Mouse (Mus musculus): ENCODE results near the gene Morn3. TPM values are rescaled to one million over a fixed set of nuclear protein-coding genes. Genes with fewer than 3 reads are reported as not detected.
A peak's percentile ranks its signal among the peaks of the same experiment; 100 is the strongest.

Gene Morn3
- polyA plus RNA-seq, 2 experiments, result not detected

DNA sequence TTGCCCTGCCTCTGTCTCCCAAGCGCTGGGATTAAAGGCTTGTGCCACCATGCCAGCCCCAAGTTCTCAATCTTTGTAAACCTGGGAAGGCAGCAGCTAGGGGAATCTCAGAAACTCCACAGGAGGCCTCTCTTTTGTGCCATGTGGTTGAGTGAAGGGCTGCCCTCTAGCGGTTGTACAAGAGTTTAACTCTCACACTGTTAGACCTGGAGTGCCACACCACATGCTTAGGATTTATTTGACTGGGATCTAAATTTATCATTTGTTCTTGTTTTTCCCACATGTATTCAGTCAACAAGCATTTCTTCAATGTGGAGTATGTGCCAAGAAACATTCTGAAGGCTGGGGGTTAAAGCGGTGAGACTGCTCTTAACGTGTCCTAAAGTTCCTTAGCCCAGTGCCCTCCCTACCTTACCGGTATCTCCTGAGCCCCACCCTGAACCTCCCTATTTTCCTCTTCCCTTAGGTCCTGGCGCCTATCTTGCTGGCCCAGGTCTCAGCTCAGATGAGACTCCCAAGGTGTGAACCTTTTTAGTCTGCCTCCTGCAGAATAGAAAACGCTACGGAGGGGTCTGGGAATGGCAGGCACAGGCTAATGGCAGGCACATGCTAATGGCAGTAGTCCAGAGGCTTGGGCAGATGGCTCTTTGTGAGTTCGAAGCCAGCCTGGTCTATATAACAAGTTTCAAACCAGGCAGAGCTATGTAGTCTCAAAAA lies 33.1 kb downstream of the Morn3 start:
- H3K4me3 ChIP-seq (ENCODE audit: insufficient read depth in 1 of 2, low read depth in 2 of 2, low read length in 2 of 2), result no peak overlapping the region
- WGBS (ENCODE audit: insufficient replicate concordance), result 34% methylated on average over 9 of the region's 9 CpGs

DNA sequence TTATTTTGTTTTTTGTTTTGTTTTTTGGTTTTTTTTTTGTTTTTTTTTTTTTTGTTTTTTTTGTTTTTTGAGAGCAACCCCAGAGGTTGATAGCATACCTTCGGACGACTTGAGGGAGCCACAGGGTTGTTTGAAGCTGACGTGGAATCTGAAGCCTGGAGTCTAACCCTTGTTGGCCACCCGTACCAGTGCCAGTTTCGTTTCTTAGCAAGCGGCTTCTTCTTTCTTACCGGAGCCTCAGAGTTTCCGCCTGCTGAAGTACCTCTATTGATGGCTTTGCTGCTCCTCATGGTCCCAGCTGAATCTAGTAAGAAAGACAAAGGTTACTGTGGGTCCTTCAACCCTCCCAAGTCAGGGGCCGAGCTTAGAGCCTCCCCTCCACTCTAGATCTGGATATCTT lies 35.1 kb downstream of the Morn3 start:
- no peak for ATAC-seq (ENCODE audit: insufficient read depth)
- H3K36me3 ChIP-seq (replicated peaks; ENCODE audit: control insufficient read depth, insufficient read depth, low read depth), result no peaks in the 10 kb centered on the region
- 84% methylated on average over 9 of the region's 9 CpGs for WGBS (ENCODE audit: insufficient replicate concordance)
- no peaks in the 10 kb centered on the region for H3K9me3 ChIP-seq (ENCODE audit: control insufficient read depth, low read length)
- H3K27ac ChIP-seq, result no peak overlapping the region
- no peak overlapping the region for H3K9ac ChIP-seq (replicated peaks)
- H3K27me3 ChIP-seq (ENCODE audit: control insufficient read depth, insufficient read depth, low read length), result no peaks in the 10 kb centered on the region; the same call in 1 of the 2 replicates
- no peak overlapping the region for H3K4me2 ChIP-seq (ENCODE audit: low read depth)
- no peak for TF ChIP-seq CTCF (IDR thresholded peaks at IDR 0.05; ENCODE audit: low read depth)
- no peak for TF ChIP-seq EP300 (IDR thresholded peaks at IDR 0.05; ENCODE audit: low read depth)
- no peak overlapping the region for H3K4me3 ChIP-seq (ENCODE audit: insufficient read depth in 1 of 2, low read depth in 2 of 2, low read length in 2 of 2)
- DNase-seq (ENCODE audit: low read depth in 3 of 3, low spot score in 3 of 3), result no peak
- H3K4me1 ChIP-seq (replicated peaks; ENCODE audit: control insufficient read depth in 2 of 2, insufficient read depth in 2 of 2, low read length in 1 of 2), result peaks cover 17 to 18% of the 10 kb centered on the region in 2 experiments

More for the DNA sequence above, 33.1 kb downstream of the Morn3 start:
- ATAC-seq (ENCODE audit: insufficient read depth) (no peak), DNase-seq (ENCODE audit: low read depth in 3 of 3, low spot score in 3 of 3) (peak in 2 of 3 experiments; percentile 58 to 66)
- TF ChIP-seq EP300 (IDR thresholded peaks at IDR 0.05; ENCODE audit: low read depth), result no peak
- TF ChIP-seq CTCF (IDR thresholded peaks at IDR 0.05; ENCODE audit: low read depth), result peak; percentile 82
- Histone ChIP-seq H3K4me2 (ENCODE audit: low read depth) (peak overlapping the region; percentile 2), H3K27ac (peak overlapping the region; percentile 71), H3K4me1 (replicated peaks; ENCODE audit: control insufficient read depth in 2 of 2, insufficient read depth in 2 of 2, low read length in 1 of 2) (peaks cover 18 to 25% of the 10 kb centered on the region in 2 experiments), H3K9me3 (ENCODE audit: control insufficient read depth, low read length) (no peaks in the 10 kb centered on the region), H3K9ac (replicated peaks) (no peak overlapping the region), H3K36me3 (replicated peaks; ENCODE audit: control insufficient read depth, insufficient read depth, low read depth) (no peaks in the 10 kb centered on the region), H3K27me3 (ENCODE audit: control insufficient read depth, insufficient read depth, low read length) (no peaks in the 10 kb centered on the region)

DNA sequence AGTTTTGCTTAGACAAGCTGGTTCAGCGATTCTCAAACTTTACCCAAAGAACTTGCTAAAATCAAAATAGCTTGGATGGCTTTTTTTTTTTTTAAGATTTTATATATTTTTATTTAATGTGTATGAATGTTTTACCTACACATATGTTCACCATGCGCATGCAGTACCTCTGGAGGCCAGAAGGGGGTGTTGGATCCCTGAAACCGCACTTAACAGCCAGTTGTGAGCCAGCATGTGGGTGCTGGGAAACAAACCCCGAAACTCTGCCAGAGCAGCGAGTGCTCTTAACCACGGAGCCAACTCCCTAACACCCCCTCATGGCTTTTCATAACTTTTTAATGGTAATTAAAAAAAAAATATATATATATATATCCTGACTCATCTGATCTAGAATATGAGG lies 36.0 kb downstream of the Morn3 start:
- 84% methylated on average over 6 of the region's 6 CpGs for WGBS (ENCODE audit: insufficient replicate concordance)
- TF ChIP-seq EP300 (IDR thresholded peaks at IDR 0.05; ENCODE audit: low read depth) (no peak), CTCF (IDR thresholded peaks at IDR 0.05; ENCODE audit: low read depth) (peak; percentile 68)
- Histone ChIP-seq H3K27me3 (ENCODE audit: control insufficient read depth, insufficient read depth, low read length) (no peaks in the 10 kb centered on the region; the same call in 1 of the 2 replicates), H3K36me3 (replicated peaks; ENCODE audit: control insufficient read depth, insufficient read depth, low read depth) (no peaks in the 10 kb centered on the region), H3K4me1 (replicated peaks; ENCODE audit: control insufficient read depth in 2 of 2, insufficient read depth in 2 of 2, low read length in 1 of 2) (peaks cover 11 to 14% of the 10 kb centered on the region in 2 experiments), H3K4me2 (ENCODE audit: low read depth) (no peak overlapping the region), H3K9ac (replicated peaks) (no peak overlapping the region), H3K27ac (no peak overlapping the region), H3K9me3 (ENCODE audit: control insufficient read depth, low read length) (no peaks in the 10 kb centered on the region), H3K4me3 (ENCODE audit: insufficient read depth in 1 of 2, low read depth in 2 of 2, low read length in 2 of 2) (no peak overlapping the region)
- DNase-seq (ENCODE audit: low read depth in 3 of 3, low spot score in 3 of 3) (no peak), ATAC-seq (ENCODE audit: insufficient read depth) (no peak)

DNA sequence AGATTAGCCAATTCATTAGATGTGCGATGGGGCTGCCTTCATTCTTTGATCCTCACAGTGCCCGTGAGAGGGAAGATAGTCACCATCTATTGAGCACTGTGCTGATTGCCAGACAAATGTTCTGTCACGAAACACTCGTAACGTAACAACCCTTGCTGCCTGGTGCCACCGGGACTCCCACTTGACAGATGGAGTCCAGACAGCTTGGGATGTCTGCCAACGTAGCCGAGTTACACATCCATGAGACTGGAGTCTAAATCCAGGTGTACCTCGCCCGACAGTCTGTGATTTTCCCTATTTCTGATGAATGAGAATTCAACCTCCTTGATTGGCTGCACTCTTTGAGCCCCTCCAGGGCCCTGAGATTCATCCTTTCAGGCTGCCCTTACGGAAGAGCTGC lies 36.9 kb downstream of the Morn3 start:
- H3K4me2 ChIP-seq (ENCODE audit: low read depth), result no peak overlapping the region
- peaks cover 9 to 10% of the 10 kb centered on the region in 2 experiments for H3K4me1 ChIP-seq (replicated peaks; ENCODE audit: control insufficient read depth in 2 of 2, insufficient read depth in 2 of 2, low read length in 1 of 2)
- H3K4me3 ChIP-seq (ENCODE audit: insufficient read depth in 1 of 2, low read depth in 2 of 2, low read length in 2 of 2), result no peak overlapping the region
- H3K9ac ChIP-seq (replicated peaks), result no peak overlapping the region
- H3K27me3 ChIP-seq (ENCODE audit: control insufficient read depth, insufficient read depth, low read length), result no peaks in the 10 kb centered on the region; the same call in 1 of the 2 replicates
- TF ChIP-seq CTCF (IDR thresholded peaks at IDR 0.05; ENCODE audit: low read depth) (no peak), EP300 (IDR thresholded peaks at IDR 0.05; ENCODE audit: low read depth) (no peak)
- DNase-seq (ENCODE audit: low read depth in 3 of 3, low spot score in 3 of 3) (no peak), ATAC-seq (ENCODE audit: insufficient read depth) (no peak)
- no peaks in the 10 kb centered on the region for H3K9me3 ChIP-seq (ENCODE audit: control insufficient read depth, low read length)
- H3K27ac ChIP-seq, result no peak overlapping the region
- no peaks in the 10 kb centered on the region for H3K36me3 ChIP-seq (replicated peaks; ENCODE audit: control insufficient read depth, insufficient read depth, low read depth)
- WGBS (ENCODE audit: insufficient replicate concordance), result 78% methylated on average over 11 of the region's 11 CpGs

DNA sequence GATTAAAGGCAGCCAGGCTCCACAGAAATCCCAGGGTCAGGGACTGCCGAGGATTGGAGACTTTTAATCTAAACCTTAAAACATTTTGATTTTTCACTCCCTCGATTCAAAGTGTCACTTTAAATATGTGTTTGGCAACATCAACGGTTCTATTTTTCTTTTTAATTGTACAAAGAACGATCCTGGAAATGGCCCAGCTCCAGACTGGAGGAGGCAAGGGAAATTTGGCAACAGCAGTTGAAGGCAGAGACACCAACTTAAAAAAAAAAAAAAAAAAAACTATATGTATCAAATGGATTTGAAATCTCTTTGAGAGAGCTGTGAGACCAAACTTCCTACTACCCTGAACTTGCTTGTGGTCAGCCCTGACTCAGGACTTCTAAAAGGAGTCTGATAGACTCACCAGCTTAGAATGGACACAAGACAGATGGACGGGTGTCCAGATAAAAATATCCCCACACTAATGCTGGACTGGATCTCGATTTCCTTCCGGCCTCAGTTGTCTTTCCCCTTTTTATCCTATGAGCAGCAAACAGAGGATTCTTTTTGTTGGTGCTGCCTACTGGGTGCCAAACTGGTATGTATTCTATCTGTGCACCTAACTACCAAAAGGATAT lies 37.8 kb downstream of the Morn3 start:
- Histone ChIP-seq H3K4me1 (replicated peaks; ENCODE audit: control insufficient read depth in 2 of 2, insufficient read depth in 2 of 2, low read length in 1 of 2) (peaks cover 3 to 4% of the 10 kb centered on the region in 2 experiments), H3K4me2 (ENCODE audit: low read depth) (no peak overlapping the region), H3K9me3 (ENCODE audit: control insufficient read depth, low read length) (no peaks in the 10 kb centered on the region), H3K4me3 (ENCODE audit: insufficient read depth in 1 of 2, low read depth in 2 of 2, low read length in 2 of 2) (no peak overlapping the region), H3K9ac (replicated peaks) (no peak overlapping the region), H3K36me3 (replicated peaks; ENCODE audit: control insufficient read depth, insufficient read depth, low read depth) (no peaks in the 10 kb centered on the region), H3K27me3 (ENCODE audit: control insufficient read depth, insufficient read depth, low read length) (no peaks in the 10 kb centered on the region; the same call in 1 of the 2 replicates), H3K27ac (no peak overlapping the region)
- no peak for ATAC-seq (ENCODE audit: insufficient read depth)
- WGBS (ENCODE audit: insufficient replicate concordance), result 54% methylated on average over 7 of the region's 7 CpGs
- TF ChIP-seq EP300 (IDR thresholded peaks at IDR 0.05; ENCODE audit: low read depth) (no peak), CTCF (IDR thresholded peaks at IDR 0.05; ENCODE audit: low read depth) (no peak)
- DNase-seq (ENCODE audit: low read depth in 3 of 3, low spot score in 3 of 3), result no peak
